ENCODE assay signal across 7 mouse cellular contexts in the genomic region with DNA sequence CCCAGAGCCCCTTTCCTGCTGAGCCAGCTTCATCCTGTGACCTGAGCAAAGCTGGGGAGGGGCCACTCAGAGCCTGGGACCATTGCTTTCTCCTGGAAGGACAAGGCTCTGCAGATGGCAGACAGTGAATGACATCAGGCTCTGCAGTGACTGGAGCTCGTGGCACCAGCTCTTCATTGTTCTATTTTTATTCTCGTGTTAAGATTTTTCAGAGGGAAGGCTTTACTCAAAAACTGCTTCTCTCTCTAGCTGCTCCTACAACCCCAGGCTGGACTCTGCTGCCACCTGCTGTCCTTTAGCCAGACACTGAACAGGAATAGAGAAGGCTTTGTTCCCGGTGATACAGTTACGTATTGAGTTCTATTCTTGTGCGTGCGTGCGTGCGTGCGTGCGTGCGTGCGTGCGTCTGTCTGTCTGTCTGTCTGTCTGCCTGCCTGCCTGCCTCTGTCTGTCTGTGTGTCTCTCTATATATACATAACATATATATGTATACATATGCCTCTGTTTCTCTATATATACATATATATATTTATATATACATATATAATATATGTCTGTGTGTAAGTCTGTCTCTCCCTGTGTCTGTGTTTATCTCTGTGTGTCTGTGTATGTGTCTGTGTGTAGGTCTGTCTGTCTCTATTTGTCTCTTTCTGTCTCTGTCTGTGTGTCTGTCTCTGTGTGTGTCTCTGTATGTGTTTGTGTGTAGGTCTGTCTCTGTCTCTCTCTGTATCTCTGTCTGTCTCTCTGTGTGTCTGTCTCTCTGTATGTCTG. TPM values are rescaled to one million over a fixed set of nuclear protein-coding genes. Genes with fewer than 3 reads are reported as not detected.
DNase-seq lines count a peak whose midpoint lies in the region; ATAC-seq and TF ChIP-seq lines count a peak whose summit lies in the region.

No protein-coding gene starts in this region.

- peak; percentile 76; the same call in 1 of the 2 replicates for TF ChIP-seq CTCF in small intestine, adult 2 months (IDR thresholded peaks at IDR 0.05; ENCODE audit: extremely low read depth, insufficient read length, insufficient replicate concordance, low read depth, low read length)

- no peaks in the 10 kb centered on the region for H3K4me1 ChIP-seq in embryonic facial prominence, embryonic 11.5 days (ENCODE audit: control insufficient read depth, insufficient read depth, low read length)
- peaks cover 6% of the 10 kb centered on the region for H3K4me1 ChIP-seq in limb, embryonic 10.5 days
- H3K4me1 ChIP-seq in midbrain, embryonic 12.5 days = peaks cover 8% of the 10 kb centered on the region; the same call in 1 of the 2 replicates
- no peaks in the 10 kb centered on the region for H3K4me1 ChIP-seq in small intestine, adult 2 months (ENCODE audit: control insufficient read depth, insufficient read depth, insufficient read length, low read length)

- no peak for TF ChIP-seq POLR2A in small intestine, adult 2 months (IDR thresholded peaks at IDR 0.05; ENCODE audit: low read depth, low read length)

- WGBS in embryonic facial prominence, embryonic 11.5 days = 15% methylated on average over 13 of the region's 13 CpGs
- 29% methylated on average over 13 of the region's 13 CpGs for WGBS in limb, embryonic 10.5 days
- 13% methylated on average over 13 of the region's 13 CpGs for WGBS in midbrain, embryonic 12.5 days
- under 1% methylated on average over 13 of the region's 13 CpGs for WGBS in small intestine, adult 2 months

- H3K9me3 ChIP-seq in embryonic facial prominence, embryonic 11.5 days (replicated peaks; ENCODE audit: control insufficient read depth, low read length) = no peaks in the 10 kb centered on the region
- H3K9me3 ChIP-seq in limb, embryonic 10.5 days (replicated peaks) = no peaks in the 10 kb centered on the region
- H3K9me3 ChIP-seq in midbrain, embryonic 12.5 days = no peaks in the 10 kb centered on the region

- H3K36me3 ChIP-seq in embryonic facial prominence, embryonic 11.5 days (replicated peaks; ENCODE audit: control insufficient read depth, insufficient read depth, low read depth, low read length) = no peaks in the 10 kb centered on the region
- no peaks in the 10 kb centered on the region for H3K36me3 ChIP-seq in limb, embryonic 10.5 days
- H3K36me3 ChIP-seq in midbrain, embryonic 12.5 days = no peaks in the 10 kb centered on the region
- no peaks in the 10 kb centered on the region for H3K36me3 ChIP-seq in small intestine, adult 2 months (ENCODE audit: control insufficient read depth, insufficient read depth, low read length)

- H3K9ac ChIP-seq in embryonic facial prominence, embryonic 11.5 days (replicated peaks; ENCODE audit: low read length) = peak overlapping the region; percentile 57
- peak overlapping the region; percentile 33 for H3K9ac ChIP-seq in midbrain, embryonic 12.5 days (replicated peaks)

- peak; percentile 89 for DNase-seq in adrenal gland, postnatal 14 days
- DNase-seq in embryonic facial prominence, embryonic 11.5 days (ENCODE audit: low spot score) = peak; percentile 90
- peak; percentile 87 to 88 for DNase-seq in heart, adult 18-20 months
- peak; percentile 81 for DNase-seq in kidney, adult 18-20 months
- DNase-seq in limb, embryonic 10.5 days (ENCODE audit: low spot score) = peak; percentile 79

- H3K4me2 ChIP-seq in embryonic facial prominence, embryonic 11.5 days (ENCODE audit: low read depth, low read length) = no peak overlapping the region
- H3K4me2 ChIP-seq in midbrain, embryonic 12.5 days (replicated peaks) = peak overlapping the region; percentile 45

- no peak overlapping the region for H3K27ac ChIP-seq in embryonic facial prominence, embryonic 11.5 days (replicated peaks; ENCODE audit: low read depth, low read length)
- peak overlapping the region; percentile 61; the same call in 1 of the 2 replicates for H3K27ac ChIP-seq in limb, embryonic 10.5 days
- peak overlapping the region; percentile 39; the same call in 1 of the 2 replicates for H3K27ac ChIP-seq in midbrain, embryonic 12.5 days (replicated peaks)
- no peak overlapping the region for H3K27ac ChIP-seq in small intestine, adult 2 months (ENCODE audit: insufficient read depth, low read depth, low read length)

- no peak overlapping the region for H3K4me3 ChIP-seq in embryonic facial prominence, embryonic 11.5 days (ENCODE audit: low read depth, low read length)
- H3K4me3 ChIP-seq in limb, embryonic 10.5 days = no peak overlapping the region
- no peak overlapping the region for H3K4me3 ChIP-seq in midbrain, embryonic 12.5 days
- 0 out of 2 replicates have a peak overlapping the region, but pooled peaks have one; percentile 2 for H3K4me3 ChIP-seq in small intestine, adult 2 months (ENCODE audit: low read depth, low read length)

- no peaks in the 10 kb centered on the region for H3K27me3 ChIP-seq in embryonic facial prominence, embryonic 11.5 days (ENCODE audit: control insufficient read depth, insufficient read depth, low read length)
- no peaks in the 10 kb centered on the region for H3K27me3 ChIP-seq in limb, embryonic 10.5 days (ENCODE audit: low read depth, poor library complexity, severe bottlenecking)
- no peaks in the 10 kb centered on the region for H3K27me3 ChIP-seq in midbrain, embryonic 12.5 days
- 0 out of 2 replicates have a peak, but pooled peaks cover 2% of the 10 kb centered on the region for H3K27me3 ChIP-seq in small intestine, adult 2 months (ENCODE audit: control insufficient read depth, insufficient read depth, low read length)

- peak; percentile 91 for ATAC-seq in embryonic facial prominence, embryonic 11.5 days (replicated peaks; ENCODE audit: insufficient number of reproducible peaks, low FRiP score, low TSS enrichment, low read depth)
- peak; percentile 95 for ATAC-seq in midbrain, embryonic 12.5 days (ENCODE audit: low FRiP score, low read depth)

RNA-seq across cellular contexts. Expression of gene Fam72a, which starts 27.5 kb away (rescaled TPM):
- 1.2 and 1.3 TPM in 2 replicates for total RNA-seq in adrenal gland, postnatal 14 days (2021)
- polyA plus RNA-seq in embryonic facial prominence, embryonic 11.5 days (2014; fragmentation: Nextera tagmentation; extraction: Ambion mirVana) = 4.1 and 5.1 TPM in 2 replicates
- total RNA-seq in heart, adult 18-20 months (2021) = under 1 TPM; 0.87 to 0.89 TPM
- 4.3 and 4.6 TPM in 2 replicates for polyA plus RNA-seq in limb, embryonic 10.5 days (2016; fragmentation: Nextera tagmentation; extraction: Ambion mirVana)
- polyA plus RNA-seq in midbrain, embryonic 12.5 days (2016; fragmentation: Nextera tagmentation; extraction: Ambion mirVana) = 4.1 TPM in 2 replicates
- polyA plus RNA-seq in small intestine, adult 2 months (2012; rRNA removed) = 0.08 and 0.14 TPM in 2 replicates

RNA-seq across cellular contexts. Expression of gene Srgap2, which starts 28.1 kb away (rescaled TPM):
- total RNA-seq in adrenal gland, postnatal 14 days (2021) = 29.0 and 31.9 TPM in 2 replicates
- polyA plus RNA-seq in embryonic facial prominence, embryonic 11.5 days (2014; fragmentation: Nextera tagmentation; extraction: Ambion mirVana) = 14.0 and 14.6 TPM in 2 replicates
- total RNA-seq in heart, adult 18-20 months (2021) = 10 to 100 TPM; 19.5 TPM
- polyA plus RNA-seq in limb, embryonic 10.5 days (2016; fragmentation: Nextera tagmentation; extraction: Ambion mirVana) = 16.5 and 17.2 TPM in 2 replicates
- 18.9 and 19.9 TPM in 2 replicates for polyA plus RNA-seq in midbrain, embryonic 12.5 days (2016; fragmentation: Nextera tagmentation; extraction: Ambion mirVana)
- polyA plus RNA-seq in small intestine, adult 2 months (2012; rRNA removed) = 2.8 and 5.6 TPM in 2 replicates

RNA-seq across cellular contexts. Expression of gene Avpr1b, which starts 43.8 kb away (rescaled TPM):
- 0.19 and 0.22 TPM in 2 replicates for total RNA-seq in adrenal gland, postnatal 14 days (2021)
- not detected in 2 replicates for polyA plus RNA-seq in embryonic facial prominence, embryonic 11.5 days (2014; fragmentation: Nextera tagmentation; extraction: Ambion mirVana)
- not detected for total RNA-seq in heart, adult 18-20 months (2021)
- not detected in 2 replicates for polyA plus RNA-seq in limb, embryonic 10.5 days (2016; fragmentation: Nextera tagmentation; extraction: Ambion mirVana)
- not detected in 2 replicates for polyA plus RNA-seq in midbrain, embryonic 12.5 days (2016; fragmentation: Nextera tagmentation; extraction: Ambion mirVana)
- 0.04 TPM in 1 of 2 replicates, not detected in the other for polyA plus RNA-seq in small intestine, adult 2 months (2012; rRNA removed)

Comparison
In these comparisons a context has a peak if more than half of its experiments do, and no peak if none do; other contexts are left out.
1. H3K27ac ChIP-seq: peak in limb, embryonic 10.5 days (single experiment) and midbrain, embryonic 12.5 days (single experiment); none in embryonic facial prominence, embryonic 11.5 days (single experiment) and small intestine, adult 2 months (single experiment).
2. Peak in every context shown above with its lines, with median percentiles within 50 percentile points of each other: DNase-seq.